Mouse (Mus musculus) forebrain, embryonic 11.5 days (tissue): ENCODE data around the gene Lamc2. TPM values are rescaled to one million over a fixed set of nuclear protein-coding genes. Genes with fewer than 3 reads are reported as not detected.

Experiments used
- ATAC-seq: fragments of 200-750 bp; cut with Nextera tagmentation; replicated peaks from 2 replicates; pipeline ENCODE4 v1.8.0; 2017; ENCODE audit warnings: moderate TSS enrichment; ENCODE audit not compliant: low FRiP score
- DNase-seq: peaks from one replicate; pipeline ENCODE4 v3.0.0-alpha.2; 2017; ENCODE audit warnings: low spot score
- H3K27ac ChIP-seq: fragments of 300-500 bp; sonication (generic); 2 replicates; pipeline ENCODE4 v1.5.1; 2014; ENCODE audit warnings: low read depth, low read length
- H3K27me3 ChIP-seq: fragments of 300-500 bp; sonication (generic); 2 replicates; pipeline ENCODE4 v1.6.1; 2014; ENCODE audit warnings: mild to moderate bottlenecking, low read length, mixed read lengths; ENCODE audit not compliant: control insufficient read depth, insufficient read depth
- H3K36me3 ChIP-seq: fragments of 300-500 bp; sonication (generic); 2 replicates; pipeline ENCODE4 v1.6.1; 2014; ENCODE audit warnings: mild to moderate bottlenecking, low read length, moderate library complexity, mixed read lengths; ENCODE audit not compliant: control insufficient read depth, insufficient read depth
- H3K4me1 ChIP-seq: fragments of 300-500 bp; sonication (generic); replicated peaks from 2 replicates; pipeline ENCODE4 v1.6.1; 2014; ENCODE audit warnings: low read length, mixed read lengths; ENCODE audit not compliant: control insufficient read depth, insufficient read depth
- H3K4me2 ChIP-seq: fragments of 300-500 bp; sonication (generic); 2 replicates; pipeline ENCODE4 v1.6.1; 2014; ENCODE audit warnings: low read depth, mild to moderate bottlenecking, low read length, moderate library complexity, mixed read lengths; ENCODE audit not compliant: severe bottlenecking
- H3K4me3 ChIP-seq: fragments of 300-500 bp; sonication (generic); 2 replicates; pipeline ENCODE4 v1.5.1; 2014; ENCODE audit warnings: low read depth, low read length
- H3K9ac ChIP-seq: fragments of 300-500 bp; sonication (generic); 2 replicates; pipeline ENCODE4 v1.6.1; 2014; ENCODE audit warnings: low read length
- H3K9me3 ChIP-seq: fragments of 300-500 bp; sonication (generic); 2 replicates; pipeline ENCODE4 v1.6.1; 2016; ENCODE audit warnings: low read length, mixed read lengths; ENCODE audit not compliant: control insufficient read depth
- WGBS: fragments of 180-500 bp; shearing (Covaris S2); extraction: QIAGEN DNeasy Blood & Tissue Kit; methylation state at CpG from one replicate; pipeline ENCODE4 v1.1.7; 2014; 5-methylcytosine and 5-hydroxymethylcytosine counted together
- polyA plus RNA-seq: library from polyadenylated mRNA; unstranded; fragments of >200 nt; fragmentation: Nextera tagmentation; extraction: Ambion mirVana; gene quantifications from 2 replicates; pipeline ENCODE4 v1.2.1, GENCODE M21; 2014

Lamc2 gene
- polyA plus RNA-seq, 1 experiment from 2014 or later = 0.55 TPM

- WGBS = 79% methylated on average over 4 of the region's 4 CpGs
- Histone ChIP-seq H3K36me3 (peaks cover 2% of the 10 kb centered on the region; the same call in 1 of the 2 replicates), H3K9me3 (no peaks in the 10 kb centered on the region), H3K4me2 (no peak overlapping the region), H3K27me3 (no peaks in the 10 kb centered on the region), H3K4me1 (no peaks in the 10 kb centered on the region), H3K4me3 (no peak overlapping the region), H3K27ac (no peak overlapping the region), H3K9ac (no peak overlapping the region)
- no peak for ATAC-seq
- no peak for DNase-seq
Measured at GRCm38 (mm10) chr1:153216516-153216915, 30.3 kb upstream of the Lamc2 start.

- H3K9ac ChIP-seq = no peak overlapping the region
- H3K4me2 ChIP-seq = no peak overlapping the region
- no peak overlapping the region for H3K4me3 ChIP-seq
- no peak overlapping the region for H3K27ac ChIP-seq
- ATAC-seq (no peak), DNase-seq (no peak)
- H3K27me3 ChIP-seq = no peaks in the 10 kb centered on the region
- H3K4me1 ChIP-seq = no peaks in the 10 kb centered on the region
- no peaks in the 10 kb centered on the region for H3K36me3 ChIP-seq
- H3K9me3 ChIP-seq = no peaks in the 10 kb centered on the region
- WGBS = 72% methylated on average over 5 of the region's 5 CpGs
Measured at GRCm38 (mm10) chr1:153215676-153216075, 29.4 kb upstream of the Lamc2 start.

- no peaks in the 10 kb centered on the region for H3K36me3 ChIP-seq
- H3K9ac ChIP-seq = no peak overlapping the region
- ATAC-seq (no peak), DNase-seq (no peak)
- H3K4me1 ChIP-seq = no peaks in the 10 kb centered on the region
- no peak overlapping the region for H3K4me2 ChIP-seq
- WGBS = 51% methylated on average over 4 of the region's 4 CpGs
- H3K27ac ChIP-seq = no peak overlapping the region
- H3K9me3 ChIP-seq = no peaks in the 10 kb centered on the region
- H3K27me3 ChIP-seq = no peaks in the 10 kb centered on the region
- H3K4me3 ChIP-seq = no peak overlapping the region
Measured at GRCm38 (mm10) chr1:153210992-153211391, 24.7 kb upstream of the Lamc2 start.

- WGBS = 78% methylated on average over 2 of the region's 2 CpGs
- no peak overlapping the region for H3K4me3 ChIP-seq
- no peak for DNase-seq
- no peak overlapping the region for H3K27ac ChIP-seq
- H3K4me2 ChIP-seq = no peak overlapping the region
- H3K27me3 ChIP-seq = no peaks in the 10 kb centered on the region
- H3K36me3 ChIP-seq = no peaks in the 10 kb centered on the region
- no peak overlapping the region for H3K9ac ChIP-seq
- no peaks in the 10 kb centered on the region for H3K9me3 ChIP-seq
- no peaks in the 10 kb centered on the region for H3K4me1 ChIP-seq
- ATAC-seq = no peak
Measured at GRCm38 (mm10) chr1:153210198-153210597, 24.0 kb upstream of the Lamc2 start.

- Histone ChIP-seq H3K4me1 (peaks cover 4% of the 10 kb centered on the region; the same call in 1 of the 2 replicates), H3K4me3 (no peak overlapping the region), H3K9me3 (no peaks in the 10 kb centered on the region), H3K27me3 (no peaks in the 10 kb centered on the region), H3K36me3 (no peaks in the 10 kb centered on the region), H3K4me2 (no peak overlapping the region), H3K9ac (no peak overlapping the region), H3K27ac (no peak overlapping the region)
- peak; percentile 70 for ATAC-seq
- DNase-seq = no peak
- 53% methylated on average over 8 of the region's 8 CpGs for WGBS
Measured at GRCm38 (mm10) chr1:153202195-153202594, 15.9 kb upstream of the Lamc2 start.

- WGBS = 59% methylated on average over 14 of the region's 14 CpGs
- no peaks in the 10 kb centered on the region for H3K9me3 ChIP-seq
Measured at GRCm38 (mm10) chr1:153201448-153201847, 15.2 kb upstream of the Lamc2 start.

GRCm38 (mm10) chr1:153197316-153197850 is 11.1 kb upstream of the Lamc2 start:
- no peaks in the 10 kb centered on the region for H3K27me3 ChIP-seq
- H3K27ac ChIP-seq = no peak overlapping the region
- H3K4me3 ChIP-seq = no peak overlapping the region
- ATAC-seq = no peak
- peaks cover 4% of the 10 kb centered on the region; the same call in 1 of the 2 replicates for H3K4me1 ChIP-seq
- no peak overlapping the region for H3K9ac ChIP-seq
- no peaks in the 10 kb centered on the region for H3K9me3 ChIP-seq
- no peak overlapping the region for H3K4me2 ChIP-seq
- H3K36me3 ChIP-seq = no peaks in the 10 kb centered on the region
- no peak for DNase-seq
- WGBS = 88% methylated on average over 3 of the region's 3 CpGs

More at GRCm38 (mm10) chr1:153201448-153201847, 15.2 kb upstream of the Lamc2 start:
- H3K27me3 ChIP-seq = no peaks in the 10 kb centered on the region
- H3K9ac ChIP-seq = no peak overlapping the region
- H3K36me3 ChIP-seq = no peaks in the 10 kb centered on the region
- ATAC-seq = no peak
- H3K27ac ChIP-seq = no peak overlapping the region
- peaks cover 4% of the 10 kb centered on the region; the same call in 1 of the 2 replicates for H3K4me1 ChIP-seq
- DNase-seq = no peak
- no peak overlapping the region for H3K4me3 ChIP-seq
- H3K4me2 ChIP-seq = no peak overlapping the region

GRCm38 (mm10) chr1:153192945-153193344 is 6.7 kb upstream of the Lamc2 start:
- Histone ChIP-seq H3K9me3 (no peaks in the 10 kb centered on the region), H3K27ac (no peak overlapping the region), H3K4me2 (no peak overlapping the region), H3K4me3 (no peak overlapping the region), H3K9ac (no peak overlapping the region), H3K4me1 (no peaks in the 10 kb centered on the region; the same call in 1 of the 2 replicates), H3K27me3 (no peaks in the 10 kb centered on the region), H3K36me3 (no peaks in the 10 kb centered on the region)
- 90% methylated on average over 6 of the region's 6 CpGs for WGBS
- no peak for ATAC-seq
- DNase-seq = no peak

- H3K4me1 ChIP-seq = no peaks in the 10 kb centered on the region; the same call in 1 of the 2 replicates
- no peaks in the 10 kb centered on the region for H3K36me3 ChIP-seq
- H3K27me3 ChIP-seq = no peaks in the 10 kb centered on the region
- H3K27ac ChIP-seq = no peak overlapping the region
- no peak overlapping the region for H3K9ac ChIP-seq
- ATAC-seq = no peak
- no peak for DNase-seq
- H3K4me3 ChIP-seq = no peak overlapping the region
- H3K9me3 ChIP-seq = no peaks in the 10 kb centered on the region
- WGBS = 85% methylated on average over 4 of the region's 4 CpGs
- no peak overlapping the region for H3K4me2 ChIP-seq
Measured at GRCm38 (mm10) chr1:153192379-153192778, 6.1 kb upstream of the Lamc2 start.
